Mouse (Mus musculus) brown adipose tissue, adult 24 weeks (tissue): Measurements from ENCODE around the gene 5730522E02Rik. TPM values are rescaled to one million over a fixed set of nuclear protein-coding genes. Genes with fewer than 3 reads are reported as not detected.

Source experiments
- H3K27ac ChIP-seq: fragments of 200-500 bp; replicated peaks from 2 replicates; pipeline ENCODE4 v1.5.1; 2012; ENCODE audit warnings: low read depth, mild to moderate bottlenecking, low read length
- H3K4me1 ChIP-seq: fragments of 200-500 bp; 2 replicates; pipeline ENCODE4 v1.6.1; 2012; ENCODE audit warnings: low read length, mixed read lengths; ENCODE audit not compliant: control insufficient read depth, insufficient read depth, insufficient read length
- H3K4me3 ChIP-seq: fragments of 200-500 bp; 2 replicates; pipeline ENCODE4 v1.5.1; 2012; ENCODE audit warnings: low read depth, mild to moderate bottlenecking, low read length, moderate library complexity; ENCODE audit not compliant: insufficient read depth
- polyA plus RNA-seq: library from polyadenylated mRNA; stranded (reverse); fragments of >200 nt; gene quantifications from 2 replicates; pipeline ENCODE4 v1.2.4, GENCODE M21; 2012; ENCODE audit not compliant: missing spikeins, insufficient read depth, insufficient read length

5730522E02Rik gene
- polyA plus RNA-seq, 1 experiment = not detected

DNA sequence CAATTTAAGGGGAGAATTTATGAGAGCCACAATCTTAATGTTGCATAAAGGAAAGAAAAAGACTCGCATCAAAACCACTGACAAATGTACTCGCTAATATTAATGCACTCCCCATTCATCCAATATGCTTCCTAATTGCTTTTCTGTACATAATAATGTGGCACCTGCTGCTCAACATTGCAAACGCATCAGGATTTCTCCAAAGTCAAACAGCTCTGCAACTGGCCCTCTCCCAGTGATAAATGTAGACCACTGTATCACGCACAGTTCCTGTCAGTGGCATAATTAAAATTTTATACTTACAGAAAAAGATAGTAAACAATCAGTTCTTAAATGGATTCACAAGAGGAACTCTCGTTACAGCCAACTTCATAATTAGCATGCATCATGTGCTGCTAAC, 110.5 kb downstream of the 5730522E02Rik start:
- H3K27ac ChIP-seq = no peak overlapping the region
- no peaks in the 10 kb centered on the region for H3K4me1 ChIP-seq
- no peak overlapping the region for H3K4me3 ChIP-seq

DNA sequence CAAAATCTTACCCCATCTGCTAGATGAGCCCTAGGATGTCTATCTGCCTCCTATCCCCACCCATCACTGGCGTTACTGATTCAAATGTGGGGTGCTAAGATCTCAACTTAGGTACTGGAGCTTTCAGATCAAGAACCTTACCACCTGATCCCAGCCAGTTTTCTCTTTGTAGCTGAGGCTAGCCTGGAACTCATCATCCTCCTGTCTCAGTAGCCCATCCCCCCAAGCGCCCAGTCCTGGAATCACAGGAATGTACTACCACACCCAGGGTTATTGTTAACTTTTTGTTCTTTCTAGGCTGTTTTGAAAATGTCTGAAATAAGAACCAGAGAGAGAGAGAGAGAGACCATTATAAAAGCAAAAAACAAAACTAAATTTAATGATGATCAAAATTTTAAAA, 111.6 kb downstream of the 5730522E02Rik start:
- H3K4me3 ChIP-seq = no peak overlapping the region
- no peak overlapping the region for H3K27ac ChIP-seq
- no peaks in the 10 kb centered on the region for H3K4me1 ChIP-seq

DNA sequence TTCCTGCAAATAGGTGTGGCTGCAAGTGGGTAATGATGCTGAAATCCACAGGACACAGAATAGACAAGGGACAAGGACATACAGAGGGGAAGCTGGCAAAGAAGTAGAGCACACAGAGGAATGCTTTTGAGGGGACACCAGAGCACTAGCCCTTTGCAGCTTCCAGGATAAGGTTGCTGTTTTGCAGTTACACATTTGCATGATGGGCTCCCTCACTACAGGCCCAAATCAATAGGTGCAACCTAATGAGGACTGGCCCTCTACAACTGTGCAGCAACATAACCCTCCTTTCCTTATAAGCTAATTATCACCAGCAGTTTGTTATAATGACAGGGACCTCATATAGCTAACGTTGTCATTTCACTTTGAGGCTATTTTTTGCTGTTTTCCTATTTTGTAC, 114.5 kb downstream of the 5730522E02Rik start:
- no peak overlapping the region for H3K27ac ChIP-seq
- H3K4me3 ChIP-seq = no peak overlapping the region
- no peaks in the 10 kb centered on the region for H3K4me1 ChIP-seq

DNA sequence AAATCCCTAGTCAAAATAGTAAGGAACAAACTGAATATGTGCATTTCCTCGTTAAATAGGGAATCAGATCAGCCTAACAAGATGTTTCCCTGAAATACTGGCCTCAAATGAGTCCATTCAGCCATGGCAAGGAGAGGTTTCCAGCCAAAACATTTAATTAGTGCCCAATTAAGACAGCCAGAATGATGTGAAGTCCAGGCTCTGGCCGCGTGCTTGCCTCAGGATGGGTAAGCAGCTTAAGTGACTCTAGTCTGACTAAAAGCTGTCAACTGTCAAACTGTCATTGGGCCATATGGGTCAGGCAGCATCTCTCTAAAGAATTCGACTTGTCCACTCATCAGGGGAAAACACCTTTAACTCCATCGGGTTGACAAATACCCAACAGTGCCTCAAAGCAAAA, 121.6 kb downstream of the 5730522E02Rik start:
- Histone ChIP-seq H3K4me3 (no peak overlapping the region), H3K4me1 (no peaks in the 10 kb centered on the region), H3K27ac (no peak overlapping the region)

DNA sequence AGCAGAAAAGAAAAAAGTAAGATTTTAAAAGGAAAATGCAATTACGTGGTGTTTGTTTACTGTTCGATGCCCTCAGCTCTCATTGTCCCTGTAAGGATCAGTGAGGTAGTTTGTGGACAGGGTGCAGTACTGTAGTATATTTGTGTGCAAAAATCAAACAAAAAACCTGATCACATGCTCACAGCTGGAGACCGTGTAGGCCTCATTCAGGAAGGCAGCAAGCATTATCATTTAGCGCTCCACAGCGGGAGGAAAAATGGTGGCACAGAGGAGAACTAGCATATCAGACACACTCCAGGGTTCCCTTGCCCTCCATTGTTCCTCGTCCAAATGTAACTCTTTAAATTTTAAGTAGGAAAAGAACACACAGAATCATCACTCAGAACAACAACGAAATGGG, 123.9 kb downstream of the 5730522E02Rik start:
- Histone ChIP-seq H3K4me1 (no peaks in the 10 kb centered on the region), H3K4me3 (no peak overlapping the region), H3K27ac (no peak overlapping the region)

DNA sequence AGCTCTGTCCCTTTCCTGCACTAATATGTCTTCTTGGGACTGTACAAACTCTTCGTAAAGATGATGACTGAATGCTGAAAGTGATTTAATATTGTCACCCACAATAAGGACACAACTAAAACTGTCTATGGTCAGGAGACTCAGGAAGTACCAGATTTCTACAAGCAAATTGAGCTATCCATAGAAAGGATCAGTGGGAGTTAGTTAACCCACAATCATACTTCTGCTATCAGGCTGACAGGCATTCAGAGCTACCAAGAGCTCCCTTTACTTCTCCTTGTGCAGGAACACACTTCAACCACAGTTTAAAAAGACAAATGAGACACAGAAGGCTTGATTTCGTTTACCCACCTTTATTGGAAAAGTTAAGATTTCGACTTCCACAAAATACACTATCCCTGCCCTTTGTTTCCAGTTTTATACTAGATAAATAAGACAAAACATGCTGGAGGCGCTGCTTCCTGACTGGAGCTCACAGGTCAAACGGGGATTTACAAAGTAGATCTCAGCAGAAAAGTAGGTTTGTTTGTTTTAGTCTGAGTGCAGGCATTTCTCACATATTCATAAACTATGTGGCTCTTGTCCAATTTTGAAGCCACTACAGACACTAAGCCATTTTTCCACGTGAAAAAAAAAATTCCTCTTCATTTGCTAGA, 125.1 kb downstream of the 5730522E02Rik start:
- no peak overlapping the region for H3K4me3 ChIP-seq
- no peak overlapping the region for H3K27ac ChIP-seq
- no peaks in the 10 kb centered on the region for H3K4me1 ChIP-seq

DNA sequence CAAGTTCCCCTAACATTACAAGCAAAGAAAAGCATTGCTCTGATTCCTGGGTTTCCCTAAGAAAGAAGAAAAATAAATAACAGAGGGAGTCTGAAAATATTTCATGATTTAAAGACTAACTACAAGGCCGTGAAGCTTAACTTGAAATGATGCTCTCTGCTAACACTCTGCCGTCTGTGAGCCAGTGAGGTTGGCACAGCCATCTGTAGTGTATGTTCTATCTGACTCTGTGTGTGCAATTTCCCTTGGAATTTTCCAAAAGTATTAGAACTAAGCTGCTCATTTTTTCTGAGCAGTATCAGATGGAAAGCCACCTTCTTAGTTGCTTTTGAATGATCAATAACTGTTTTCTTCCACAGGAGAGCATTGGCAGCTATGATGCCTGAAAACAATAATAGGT, 134.2 kb downstream of the 5730522E02Rik start:
- Histone ChIP-seq H3K4me3 (no peak overlapping the region), H3K27ac (no peak overlapping the region)

DNA sequence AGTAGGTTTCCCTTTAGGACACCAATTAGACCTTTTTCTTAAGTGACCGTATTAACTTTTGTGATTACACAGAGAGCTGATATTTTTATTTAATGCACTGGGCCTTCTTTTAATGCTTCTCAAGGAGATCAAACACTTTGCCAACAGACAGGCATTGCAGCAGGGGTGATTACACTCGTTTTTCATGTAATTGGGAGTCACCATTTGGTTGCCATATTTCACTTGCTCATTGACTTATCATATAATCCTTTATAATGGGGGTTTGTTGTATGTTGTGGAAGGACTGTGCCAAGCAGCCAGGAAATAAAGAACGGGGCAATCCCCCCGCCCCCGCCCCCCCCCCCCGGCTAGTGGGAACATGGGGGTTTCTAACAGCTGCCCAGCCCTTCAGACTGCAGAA, 135.0 kb downstream of the 5730522E02Rik start:
- Histone ChIP-seq H3K27ac (no peak overlapping the region), H3K4me3 (no peak overlapping the region), H3K4me1 (no peaks in the 10 kb centered on the region)

More for the DNA sequence above, 134.2 kb downstream of the 5730522E02Rik start:
- H3K4me1 ChIP-seq = no peaks in the 10 kb centered on the region

DNA sequence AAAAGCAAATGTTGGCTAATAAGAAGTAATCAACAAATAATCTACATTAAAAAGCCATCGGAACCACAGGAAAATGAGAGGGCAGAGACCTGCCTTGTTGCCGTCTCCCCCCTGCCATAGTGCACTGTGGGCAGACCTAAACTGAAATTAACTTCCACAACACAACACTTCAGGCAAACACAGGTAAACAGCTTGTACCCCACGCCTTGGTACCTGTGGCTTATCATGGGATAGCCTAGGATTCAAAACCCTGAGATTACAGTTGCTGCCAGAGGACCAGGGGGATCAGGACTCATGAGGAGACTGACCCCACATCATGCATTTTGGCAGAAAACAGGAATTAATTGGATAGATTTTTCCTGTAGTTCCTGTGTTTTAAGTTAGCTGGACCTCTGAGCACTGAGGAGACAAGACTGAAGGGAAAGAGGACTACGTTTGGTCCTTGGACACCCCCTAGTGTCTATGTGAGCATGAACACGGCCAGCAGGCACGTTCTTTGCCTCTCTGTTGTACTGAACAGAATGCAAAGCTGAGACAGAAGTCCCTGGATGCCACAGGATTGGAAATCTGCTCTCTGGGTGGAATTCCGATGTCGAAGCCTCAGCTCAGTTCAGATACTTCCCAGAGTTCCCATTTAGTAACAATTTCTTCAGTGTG, 136.8 kb downstream of the 5730522E02Rik start:
- no peak overlapping the region for H3K27ac ChIP-seq
- H3K4me3 ChIP-seq = no peak overlapping the region
- no peaks in the 10 kb centered on the region for H3K4me1 ChIP-seq

DNA sequence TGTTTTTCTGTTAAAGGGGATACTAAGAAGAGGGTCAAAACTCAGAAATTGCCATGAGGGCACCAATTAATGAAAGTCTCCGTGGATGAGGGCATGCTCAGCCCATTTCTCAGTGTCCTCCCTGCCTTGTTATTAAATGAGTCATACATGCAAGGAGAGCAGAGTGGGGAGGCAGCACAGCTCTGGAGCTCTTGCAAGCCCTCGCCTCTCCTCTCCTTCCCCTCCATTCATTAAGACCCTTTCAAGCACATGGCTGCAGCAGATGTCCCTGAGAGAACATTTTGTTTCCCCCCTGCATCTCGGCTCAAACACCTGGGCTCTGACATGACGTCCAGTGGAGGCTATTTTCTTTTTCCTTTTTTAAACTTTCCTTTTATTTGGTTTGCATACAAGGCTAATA, 138.5 kb downstream of the 5730522E02Rik start:
- Histone ChIP-seq H3K4me1 (no peaks in the 10 kb centered on the region), H3K27ac (no peak overlapping the region), H3K4me3 (no peak overlapping the region)

DNA sequence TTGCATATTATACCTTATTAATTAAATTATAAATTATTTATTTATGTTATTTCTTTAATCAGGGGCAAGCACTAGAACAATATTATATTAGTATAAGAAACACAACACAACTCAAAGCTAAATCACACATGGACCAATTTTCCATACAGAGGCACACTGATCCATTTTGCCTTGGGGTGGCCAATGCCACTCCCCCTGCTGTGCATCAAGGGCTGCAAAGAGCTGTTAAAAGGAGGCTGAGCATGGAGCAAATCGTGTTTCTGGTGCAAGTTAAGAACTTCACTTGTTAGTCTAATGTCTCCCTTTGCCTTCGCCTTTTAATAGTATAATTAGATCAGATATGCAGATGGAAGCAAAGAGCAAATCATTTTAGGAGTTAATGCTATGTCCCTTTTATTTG, 147.3 kb downstream of the 5730522E02Rik start:
- H3K27ac ChIP-seq = no peak overlapping the region
- no peak overlapping the region for H3K4me3 ChIP-seq
- no peaks in the 10 kb centered on the region for H3K4me1 ChIP-seq

DNA sequence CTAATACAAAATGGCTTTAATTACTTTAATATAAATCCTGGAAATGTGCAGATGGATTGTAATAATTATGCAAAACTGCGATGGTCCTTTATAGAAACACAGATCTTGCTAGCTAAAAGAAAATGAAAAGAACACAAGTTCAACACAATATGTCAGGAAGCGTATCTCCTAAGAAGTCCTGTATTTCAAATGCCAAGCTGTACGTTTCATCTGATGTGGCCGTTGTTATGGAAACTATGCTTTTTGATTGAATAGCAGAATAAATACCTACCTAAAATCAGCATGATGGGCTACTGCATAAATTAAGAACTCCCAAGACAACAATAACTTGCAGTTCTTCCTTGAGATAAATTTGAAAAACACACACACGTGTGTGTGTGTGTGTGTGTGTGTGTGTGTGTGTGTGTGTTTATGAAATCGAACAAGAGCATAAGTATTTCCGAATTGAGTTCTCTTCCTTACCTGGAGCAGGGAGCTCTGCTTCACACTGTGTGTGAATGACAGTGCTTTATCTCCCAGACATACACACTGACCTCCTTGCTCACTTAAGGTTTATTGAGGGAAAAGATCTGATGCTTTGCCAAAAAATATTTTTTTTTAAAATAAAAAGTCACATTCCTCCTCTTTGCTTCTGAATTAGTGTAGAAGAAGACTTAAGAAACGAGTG, 149.0 kb downstream of the 5730522E02Rik start:
- Histone ChIP-seq H3K27ac (no peak overlapping the region), H3K4me3 (no peak overlapping the region), H3K4me1 (no peaks in the 10 kb centered on the region)

DNA sequence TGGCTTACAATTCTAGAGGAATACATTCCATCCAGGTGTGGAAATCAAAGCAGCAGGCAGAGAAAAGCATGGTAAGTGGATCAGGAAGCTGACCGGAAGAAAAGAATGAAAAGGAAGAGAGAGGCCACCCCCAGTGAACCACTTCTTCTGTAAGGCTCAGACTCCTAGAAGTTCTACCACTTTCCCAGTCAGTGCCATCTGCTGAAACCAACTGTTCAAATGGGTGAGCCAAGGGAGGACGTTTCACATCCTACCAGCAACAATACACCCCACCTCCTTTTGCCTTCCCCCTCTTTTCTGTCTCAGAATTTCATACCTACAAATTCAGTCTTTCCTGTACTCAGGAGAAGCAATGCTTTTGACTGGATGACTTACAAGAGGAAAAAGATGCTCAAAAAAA, 197.0 kb downstream of the 5730522E02Rik start:
- no peak overlapping the region for H3K27ac ChIP-seq
- no peak overlapping the region for H3K4me3 ChIP-seq
- no peaks in the 10 kb centered on the region for H3K4me1 ChIP-seq

DNA sequence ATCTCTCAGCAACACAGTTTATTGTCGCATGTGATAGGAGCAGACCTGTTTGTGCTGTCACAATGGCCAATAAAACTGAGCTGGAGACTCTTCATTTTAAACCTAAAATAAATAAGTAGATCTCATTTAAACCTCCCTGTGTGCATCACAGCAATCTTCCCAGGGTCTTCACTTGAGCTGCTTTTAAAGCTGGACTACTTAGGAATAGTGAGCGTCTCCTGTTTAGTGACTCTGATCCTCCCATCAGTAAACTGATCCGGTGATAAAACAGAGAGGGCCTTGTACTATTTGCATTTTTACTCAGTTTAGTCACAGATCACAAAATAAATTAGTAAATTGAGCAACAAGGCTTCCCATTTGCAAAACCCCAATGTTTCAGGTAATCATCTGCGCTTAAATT, 206.5 kb downstream of the 5730522E02Rik start:
- Histone ChIP-seq H3K4me3 (no peak overlapping the region), H3K4me1 (no peaks in the 10 kb centered on the region), H3K27ac (no peak overlapping the region)

DNA sequence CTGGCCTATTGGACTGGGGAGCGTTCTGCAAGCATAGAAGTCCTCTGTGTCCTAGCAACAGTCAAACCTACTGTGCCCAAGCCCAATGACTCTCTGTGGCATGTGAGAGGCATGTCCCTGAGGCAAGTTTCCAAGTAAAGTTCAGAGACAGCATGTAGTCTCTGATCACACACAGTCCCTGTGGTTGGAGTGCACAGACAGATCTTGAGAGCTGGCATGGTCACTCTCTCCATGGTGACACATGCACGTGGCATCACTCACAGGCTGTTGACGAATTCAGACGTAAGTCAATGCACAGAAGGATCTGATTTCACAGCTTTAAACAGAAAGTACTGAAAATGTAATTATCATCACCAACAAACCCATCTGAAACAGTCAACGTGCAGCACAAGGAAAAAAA, 210.8 kb downstream of the 5730522E02Rik start:
- Histone ChIP-seq H3K4me3 (no peak overlapping the region), H3K27ac (no peak overlapping the region)

DNA sequence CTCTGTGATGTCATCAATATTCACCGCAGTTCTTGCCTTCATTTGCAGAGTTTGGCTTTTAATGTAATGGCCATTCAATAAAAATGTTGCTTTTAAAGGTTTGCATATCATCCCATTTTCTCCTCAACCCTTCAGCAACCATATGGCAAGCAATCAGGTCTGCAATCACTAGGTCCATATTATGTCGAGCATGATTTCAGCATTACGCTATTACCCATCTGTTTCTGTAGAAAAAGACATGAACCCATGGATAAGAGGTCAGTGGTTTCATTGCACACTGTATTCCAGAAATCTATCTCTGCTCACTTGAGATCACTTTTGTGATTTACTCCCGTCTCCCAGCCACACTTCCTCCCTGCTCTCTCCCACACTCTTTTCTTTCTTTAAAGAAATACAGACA, 213.1 kb downstream of the 5730522E02Rik start:
- Histone ChIP-seq H3K27ac (no peak overlapping the region), H3K4me1 (no peaks in the 10 kb centered on the region), H3K4me3 (no peak overlapping the region)

More for the DNA sequence above, 210.8 kb downstream of the 5730522E02Rik start:
- H3K4me1 ChIP-seq = no peaks in the 10 kb centered on the region
